Comparison of ENCODE assay signal across 16 mouse cellular contexts in the genomic region with DNA sequence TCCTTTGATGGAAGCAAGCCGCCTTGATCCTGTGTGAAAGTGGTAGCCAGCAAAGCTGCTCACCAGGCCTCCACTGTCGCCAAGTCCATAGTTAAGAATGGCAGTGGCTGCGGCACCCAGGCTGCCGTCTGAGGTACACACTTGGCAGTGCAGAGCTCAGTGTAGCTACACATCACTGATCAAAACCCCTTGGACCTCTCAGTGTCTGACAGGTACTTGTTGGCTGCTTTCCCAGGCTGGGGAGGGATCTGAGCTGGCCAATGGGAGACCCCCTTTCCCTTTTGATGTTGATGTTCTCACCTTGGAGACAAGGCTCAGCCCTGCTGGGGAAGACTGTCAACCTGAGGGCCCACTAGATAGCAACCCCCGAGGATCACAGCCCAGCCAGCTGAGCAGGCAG.
DNase-seq lines count a peak whose midpoint lies in the region; ATAC-seq and TF ChIP-seq lines count a peak whose summit lies in the region.
"Had no signal": no experiment of that assay in that cellular context is flagged by ENCODE, and none has a peak within 500 bp of the region (broad histone marks: within the 10 kb centered on the region; RNA-seq: fewer than 3 reads in every experiment).

No protein-coding gene starts in this region.

- H3K4me3 ChIP-seq in intestine, embryonic 14.5 days (ENCODE audit: low read depth, low read length) = no peak overlapping the region
- H3K4me3 ChIP-seq in intestine, postnatal 0 days (ENCODE audit: low read depth, low read length) = no peak overlapping the region
- no peak overlapping the region for H3K4me3 ChIP-seq in embryonic facial prominence, embryonic 14.5 days (ENCODE audit: low read depth, low read length)
- H3K4me3 ChIP-seq in kidney, postnatal 0 days (replicated peaks; ENCODE audit: low read depth, low read length) = no peak overlapping the region
- H3K4me3 ChIP-seq: embryonic facial prominence, embryonic 15.5 days; forebrain, embryonic 12.5 days; hindbrain, embryonic 13.5 days; myocyte had no signal

- H3K36me3 ChIP-seq in intestine, embryonic 14.5 days (ENCODE audit: control insufficient read depth, insufficient read depth, low read length) = no peaks in the 10 kb centered on the region
- H3K36me3 ChIP-seq in intestine, postnatal 0 days (ENCODE audit: control insufficient read depth, insufficient read depth) = no peaks in the 10 kb centered on the region
- H3K36me3 ChIP-seq in embryonic facial prominence, embryonic 14.5 days (ENCODE audit: control insufficient read depth, insufficient read depth, low read length) = no peaks in the 10 kb centered on the region
- no peaks in the 10 kb centered on the region for H3K36me3 ChIP-seq in kidney, postnatal 0 days (ENCODE audit: insufficient read depth, low read length)
- H3K36me3 ChIP-seq: embryonic facial prominence, embryonic 15.5 days; forebrain, embryonic 12.5 days; hindbrain, embryonic 13.5 days had no signal

- no peak overlapping the region for H3K9ac ChIP-seq in intestine, embryonic 14.5 days (ENCODE audit: low read length)
- no peak overlapping the region for H3K9ac ChIP-seq in intestine, postnatal 0 days (ENCODE audit: low read depth, low read length)
- H3K9ac ChIP-seq in embryonic facial prominence, embryonic 14.5 days (ENCODE audit: low read depth, low read length) = no peak overlapping the region
- no peak overlapping the region for H3K9ac ChIP-seq in kidney, postnatal 0 days (ENCODE audit: low read depth, low read length)
- H3K9ac ChIP-seq: embryonic facial prominence, embryonic 15.5 days; forebrain, embryonic 12.5 days; hindbrain, embryonic 13.5 days had no signal

- ATAC-seq in intestine, embryonic 14.5 days (replicated peaks; ENCODE audit: low FRiP score, low TSS enrichment, low read depth) = peak; percentile 37; the same call in 1 of the 2 replicates
- ATAC-seq in intestine, postnatal 0 days = no peak
- ATAC-seq in embryonic facial prominence, embryonic 14.5 days (ENCODE audit: low read depth) = peak; percentile 39
- peak; percentile 83 for ATAC-seq in kidney, postnatal 0 days (replicated peaks; ENCODE audit: low FRiP score, low read depth)
- no peak for ATAC-seq in monocyte, adult 5-6 weeks (replicated peaks; ENCODE audit: insufficient number of reproducible peaks, low FRiP score, low TSS enrichment, poor library complexity, severe bottlenecking)

- H3K27me3 ChIP-seq in intestine, embryonic 14.5 days (replicated peaks; ENCODE audit: control insufficient read depth, insufficient read depth, low read length) = no peaks in the 10 kb centered on the region
- H3K27me3 ChIP-seq in intestine, postnatal 0 days (replicated peaks; ENCODE audit: control insufficient read depth, insufficient read depth, low read length) = no peaks in the 10 kb centered on the region
- H3K27me3 ChIP-seq in embryonic facial prominence, embryonic 14.5 days (replicated peaks; ENCODE audit: control insufficient read depth, insufficient read depth, low read length) = no peaks in the 10 kb centered on the region
- no peaks in the 10 kb centered on the region for H3K27me3 ChIP-seq in kidney, postnatal 0 days (ENCODE audit: insufficient read depth, low read length)
- H3K27me3 ChIP-seq: embryonic facial prominence, embryonic 15.5 days had no signal

- no peak for TF ChIP-seq CTCF in intestine, postnatal 0 days (IDR thresholded peaks at IDR 0.05; ENCODE audit: low read depth)
- no peak for TF ChIP-seq CTCF in kidney, postnatal 0 days (IDR thresholded peaks at IDR 0.05; ENCODE audit: low read depth)

- H3K4me1 ChIP-seq in intestine, embryonic 14.5 days (replicated peaks; ENCODE audit: control insufficient read depth, insufficient read depth, low read length) = peaks cover 11% of the 10 kb centered on the region
- H3K4me1 ChIP-seq in intestine, postnatal 0 days (replicated peaks; ENCODE audit: control insufficient read depth, insufficient read depth, low read length) = no peaks in the 10 kb centered on the region; the same call in 1 of the 2 replicates
- H3K4me1 ChIP-seq in embryonic facial prominence, embryonic 14.5 days (ENCODE audit: control insufficient read depth, insufficient read depth, low read length) = peaks cover 9% of the 10 kb centered on the region; the same call in 1 of the 2 replicates
- peaks cover 10% of the 10 kb centered on the region; the same call in 1 of the 2 replicates for H3K4me1 ChIP-seq in kidney, postnatal 0 days (replicated peaks; ENCODE audit: insufficient read depth, low read length)

- no peak overlapping the region for H3K4me2 ChIP-seq in intestine, embryonic 14.5 days (ENCODE audit: low read length)
- no peak overlapping the region for H3K4me2 ChIP-seq in intestine, postnatal 0 days (replicated peaks; ENCODE audit: low read depth)
- H3K4me2 ChIP-seq in embryonic facial prominence, embryonic 14.5 days (ENCODE audit: low read depth, low read length) = no peak overlapping the region
- no peak overlapping the region for H3K4me2 ChIP-seq in kidney, postnatal 0 days (ENCODE audit: low read length)
- H3K4me2 ChIP-seq: embryonic facial prominence, embryonic 15.5 days; forebrain, embryonic 12.5 days; hindbrain, embryonic 13.5 days; midbrain, embryonic 11.5 days had no signal

- 67% methylated on average over 5 of the region's 5 CpGs for WGBS in intestine, embryonic 14.5 days
- 84% methylated on average over 5 of the region's 5 CpGs for WGBS in intestine, postnatal 0 days
- WGBS in embryonic facial prominence, embryonic 14.5 days = 76% methylated on average over 5 of the region's 5 CpGs
- 43% methylated on average over 5 of the region's 5 CpGs for WGBS in kidney, postnatal 0 days

- H3K9me3 ChIP-seq in intestine, embryonic 14.5 days (ENCODE audit: control insufficient read depth, low read length) = no peaks in the 10 kb centered on the region
- H3K9me3 ChIP-seq in intestine, postnatal 0 days (ENCODE audit: control insufficient read depth) = no peaks in the 10 kb centered on the region
- H3K9me3 ChIP-seq in embryonic facial prominence, embryonic 14.5 days (ENCODE audit: control insufficient read depth, low read length) = no peaks in the 10 kb centered on the region
- H3K9me3 ChIP-seq in kidney, postnatal 0 days (replicated peaks; ENCODE audit: low read length) = no peaks in the 10 kb centered on the region
- H3K9me3 ChIP-seq: embryonic facial prominence, embryonic 15.5 days; forebrain, embryonic 12.5 days; hindbrain, embryonic 13.5 days had no signal

- peak; percentile 33 to 35 for DNase-seq in cerebellum, postnatal 10 days
- DNase-seq in cerebellum, postnatal 36 days = no peak
- DNase-seq in intestine, embryonic 14.5 days (ENCODE audit: low spot score) = no peak
- DNase-seq in embryonic facial prominence, embryonic 14.5 days (ENCODE audit: low spot score) = peak; percentile 79
- DNase-seq in kidney, postnatal 0 days (ENCODE audit: low spot score) = no peak
- no peak for DNase-seq in frontal cortex, postnatal 36 days (ENCODE audit: low spot score in 2 of 2)
- DNase-seq: cerebellum, adult 11-12 months; lung, postnatal 36 days; thymus, adult 2 months had no signal

- H3K27ac ChIP-seq in intestine, embryonic 14.5 days (ENCODE audit: low read depth) = no peak overlapping the region
- no peak overlapping the region for H3K27ac ChIP-seq in intestine, postnatal 0 days (ENCODE audit: low read depth, low read length)
- no peak overlapping the region for H3K27ac ChIP-seq in embryonic facial prominence, embryonic 14.5 days (replicated peaks; ENCODE audit: low read depth, low read length)
- no peak overlapping the region for H3K27ac ChIP-seq in kidney, postnatal 0 days
- H3K27ac ChIP-seq: embryonic facial prominence, embryonic 15.5 days; forebrain, embryonic 12.5 days; hindbrain, embryonic 13.5 days had no signal

Comparison
In these comparisons a context has a peak if more than half of its experiments do, and no peak if none do; other contexts are left out.
1. DNase-seq: peak in cerebellum, postnatal 10 days (2 of 2) and embryonic facial prominence, embryonic 14.5 days (single experiment); none in cerebellum, postnatal 36 days (0 of 2), intestine, embryonic 14.5 days (single experiment), kidney, postnatal 0 days (single experiment) and frontal cortex, postnatal 36 days (0 of 2).
2. ATAC-seq: peak in intestine, embryonic 14.5 days (single experiment), embryonic facial prominence, embryonic 14.5 days (single experiment) and kidney, postnatal 0 days (single experiment); none in intestine, postnatal 0 days (single experiment) and monocyte, adult 5-6 weeks (single experiment).